Mouse (Mus musculus) thymus, postnatal 36 days (tissue): Measurements from ENCODE around the gene Hs3st4.

ENCODE experiments used
- DNase-seq, 2 experiments: peaks; one replicate each; pipeline ENCODE4 v3.0.0; 2022; ENCODE audit warnings: mixed read lengths in 2 of 2

Gene Hs3st4

DNA sequence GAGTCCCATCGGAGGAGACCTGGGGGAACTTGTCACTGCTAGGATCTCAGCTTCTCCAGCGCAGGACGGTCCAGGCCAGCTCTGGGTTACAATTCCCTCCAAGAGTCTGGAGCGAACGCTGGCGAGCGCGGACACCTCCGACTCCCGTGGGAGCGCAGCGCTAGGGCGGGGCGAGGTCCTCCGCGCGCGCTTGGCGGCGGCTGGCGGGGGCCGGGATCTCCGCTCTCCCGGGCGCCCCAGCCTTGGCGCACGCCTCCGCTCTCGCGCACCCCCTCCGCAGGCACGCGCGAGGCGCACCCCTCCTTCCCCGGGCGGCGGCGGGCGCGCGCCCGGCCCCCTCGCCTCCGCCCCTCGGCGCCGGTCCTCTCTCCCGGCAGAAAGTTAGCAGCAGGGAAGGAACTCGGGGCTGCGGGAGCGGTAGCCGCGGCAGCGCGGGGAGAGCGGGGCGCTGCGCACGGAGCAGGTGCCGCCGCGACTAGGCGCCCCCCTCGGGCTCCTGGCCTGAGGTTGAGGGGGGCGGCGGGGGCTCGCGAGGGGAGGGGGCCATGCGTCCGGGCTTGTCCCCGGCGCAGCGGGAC is at the start of gene Hs3st4:
Gene Hs3st4 (plus strand): TSS at position 409 of the 578 bp plus-strand sequence.
- peak in 1 of 2 experiments; percentile 3 for DNase-seq

DNA sequence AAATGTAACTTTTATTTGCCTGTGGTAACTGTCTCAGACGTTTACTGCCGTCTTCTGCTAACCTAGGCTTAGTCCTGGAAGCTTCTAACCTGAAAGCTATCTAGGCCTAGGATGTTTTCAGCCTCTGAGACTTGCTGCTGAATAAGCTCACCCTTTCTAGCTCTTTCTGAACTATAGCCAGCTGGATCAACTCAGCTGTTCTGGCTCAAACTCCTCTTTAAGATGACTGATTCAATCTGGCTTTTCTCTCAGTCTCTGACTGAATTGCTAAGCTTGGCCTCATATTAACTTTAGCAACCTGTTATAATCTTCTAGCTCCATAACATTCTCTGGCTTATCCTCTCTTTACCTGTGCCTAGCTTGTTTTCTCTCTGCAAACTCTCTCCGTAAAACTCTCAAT is 35.8 kb upstream of the Hs3st4 start:
- no peak for DNase-seq

DNA sequence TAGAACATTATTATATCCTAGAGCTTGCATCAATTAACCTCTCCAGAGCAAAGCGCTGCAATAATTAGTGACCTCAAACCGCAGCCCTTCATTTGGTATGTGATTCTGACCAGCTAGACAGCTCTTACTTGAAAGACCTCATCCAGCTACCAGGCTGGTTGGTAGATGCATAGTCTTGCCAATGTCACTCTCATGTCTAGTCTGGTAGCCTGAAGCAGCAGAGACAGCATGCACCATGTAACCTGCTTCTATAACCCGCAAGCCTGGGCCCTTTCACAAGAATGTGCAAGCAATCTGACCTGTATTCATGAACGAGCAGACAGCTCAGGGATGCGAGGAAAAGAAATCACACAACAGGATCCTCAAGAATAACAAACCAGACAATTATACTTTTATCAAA is 19.6 kb upstream of the Hs3st4 start:
- DNase-seq, result no peak

DNA sequence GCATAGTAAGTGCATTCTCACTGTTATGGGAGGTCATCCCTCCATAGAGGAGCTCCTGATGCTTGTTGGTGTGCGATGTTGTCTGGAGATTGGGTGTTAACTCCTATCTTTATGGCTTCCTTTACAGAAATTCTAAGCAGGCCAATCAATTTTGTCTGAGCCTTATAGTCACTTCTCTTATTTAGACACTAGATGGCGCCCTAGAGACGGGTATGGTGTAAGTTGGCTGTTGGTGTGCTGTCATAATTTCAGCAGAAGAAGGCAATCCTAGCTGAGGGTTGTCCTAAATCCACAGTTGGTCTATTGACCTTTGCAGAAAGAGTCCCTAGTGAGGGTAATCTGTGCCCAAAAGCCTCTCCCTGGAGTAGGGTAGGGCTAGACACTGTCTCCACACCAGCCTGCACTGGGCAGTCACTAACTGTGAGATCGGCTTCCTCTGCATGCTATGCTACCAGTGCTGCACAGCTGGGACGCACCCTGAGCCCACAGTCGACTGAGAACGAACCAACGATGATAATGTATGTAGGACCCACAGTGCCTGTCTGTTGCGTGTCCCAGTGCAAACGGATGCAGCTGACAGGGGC is 18.0 kb upstream of the Hs3st4 start:
- DNase-seq, result no peak

DNA sequence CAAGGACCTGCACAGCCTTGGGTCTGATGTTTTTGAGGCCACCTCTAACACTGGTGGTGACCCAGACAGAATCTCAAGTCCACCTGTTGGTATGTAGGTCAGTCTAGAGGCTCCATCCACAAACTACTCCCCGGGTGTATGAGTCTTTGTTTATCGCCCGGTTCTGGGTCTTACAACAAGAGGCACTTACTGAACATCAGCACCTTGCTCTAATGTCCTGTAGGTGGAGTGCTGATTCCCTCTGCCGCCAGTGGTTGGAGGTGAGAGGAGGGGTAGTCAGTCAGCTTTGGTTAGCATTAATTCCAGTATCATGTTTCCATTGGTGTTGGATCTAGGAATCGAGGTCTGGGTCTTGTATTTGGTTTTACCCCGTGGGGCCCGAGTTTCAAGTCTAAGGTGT is 17.2 kb upstream of the Hs3st4 start:
- DNase-seq, result no peak

GRCm38 (mm10) chr7:123975441-123975840 is 7.2 kb upstream of the Hs3st4 start:
- no peak for DNase-seq

DNA sequence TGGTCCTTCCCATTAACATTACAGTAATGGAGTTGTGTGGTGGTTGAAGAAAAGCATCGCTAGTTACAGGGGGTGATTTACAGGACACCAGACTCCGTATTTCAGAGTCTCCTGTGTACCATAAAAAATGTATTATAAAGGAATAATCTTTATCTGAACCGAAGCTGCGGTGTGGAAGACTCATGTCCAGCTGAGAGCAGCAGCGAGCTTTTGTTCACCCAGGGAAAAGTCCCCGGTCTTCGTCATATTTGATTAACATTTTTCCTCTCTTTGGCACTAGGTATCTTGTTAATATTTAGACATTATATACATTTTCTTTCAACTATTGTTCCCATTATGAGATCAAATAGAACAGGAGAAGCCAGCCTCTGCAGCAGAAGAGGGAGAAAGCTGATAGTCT is 1.2 kb upstream of the Hs3st4 start:
- DNase-seq, result no peak

- no peak for DNase-seq
These were observed 659 bp upstream of the Hs3st4 start for GRCm38 (mm10) chr7:123982010-123982409.

- DNase-seq, result peak in 1 of 2 experiments; percentile 5
These were observed 743 bp downstream of the Hs3st4 start for GRCm38 (mm10) chr7:123983177-123984046.

- no peak for DNase-seq
These were observed 9.5 kb downstream of the Hs3st4 start for GRCm38 (mm10) chr7:123992121-123992520.

DNA sequence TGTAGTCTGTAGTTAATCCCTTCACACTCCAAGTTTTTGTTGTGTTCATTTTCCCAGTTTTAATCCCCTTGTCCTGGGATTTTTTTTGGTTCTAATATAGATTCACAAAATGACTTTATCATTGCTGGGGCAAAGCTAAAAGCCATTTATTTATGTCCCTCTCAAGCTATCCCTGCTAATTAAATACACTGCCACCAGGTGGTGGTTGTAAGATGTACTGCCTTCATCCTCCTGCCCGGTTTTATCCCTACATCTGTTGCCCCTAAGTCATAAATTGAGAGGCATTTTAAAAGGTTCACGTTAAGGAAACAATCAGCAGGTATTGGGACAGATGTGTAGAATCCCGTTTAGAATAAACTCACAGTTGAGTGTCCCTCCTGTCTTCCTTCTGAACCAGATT is 14.6 kb downstream of the Hs3st4 start:
- no peak for DNase-seq

DNA sequence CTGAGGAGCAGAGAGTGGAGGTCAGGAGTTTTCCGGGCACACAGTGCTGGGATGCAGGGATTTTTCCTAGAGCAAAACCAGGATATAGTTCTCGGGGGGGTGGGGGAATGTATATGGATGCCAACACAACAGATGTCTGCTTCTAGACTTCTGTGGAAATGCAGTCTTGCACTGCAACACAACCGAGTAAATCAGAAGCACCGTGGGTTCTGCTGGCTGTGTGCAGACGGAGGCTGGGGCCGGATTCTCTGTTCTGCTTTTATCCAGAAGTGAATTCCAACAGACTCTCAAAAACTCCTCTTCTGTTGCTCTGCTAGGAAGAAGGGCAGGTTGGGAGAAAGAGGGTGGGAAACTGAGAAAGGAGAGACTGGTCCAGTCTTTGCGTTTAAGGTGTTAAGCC is 15.9 kb downstream of the Hs3st4 start:
- DNase-seq, result no peak

- no peak for DNase-seq
These were observed 44.2 kb downstream of the Hs3st4 start for GRCm38 (mm10) chr7:124026908-124027307.

GRCm38 (mm10) chr7:124032236-124032635 is 49.6 kb downstream of the Hs3st4 start:
- no peak for DNase-seq

- DNase-seq, result no peak
These were observed 50.7 kb downstream of the Hs3st4 start for GRCm38 (mm10) chr7:124033332-124033731.

DNA sequence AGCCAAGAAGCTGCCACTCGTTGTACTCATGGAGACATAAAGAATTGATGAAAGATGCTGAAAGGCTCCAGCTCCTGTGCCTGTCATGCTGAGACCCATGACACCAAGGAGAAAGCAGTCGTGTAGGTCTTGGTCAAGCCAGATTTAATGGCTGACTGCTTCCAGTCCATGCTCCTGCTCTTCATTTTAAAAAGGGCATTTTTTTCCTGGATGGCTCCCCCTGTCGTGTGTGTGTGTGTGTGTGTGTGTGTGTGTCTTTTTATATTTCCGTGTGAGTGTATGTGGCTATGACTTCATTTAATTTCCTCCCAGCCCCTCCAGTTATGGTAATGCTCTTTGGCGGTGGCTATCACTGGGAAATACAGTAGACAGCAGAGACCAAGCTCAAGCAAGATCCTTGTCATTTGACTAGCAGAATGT is 54.6 kb downstream of the Hs3st4 start:
- no peak for DNase-seq

GRCm38 (mm10) chr7:124039142-124039541 is 56.5 kb downstream of the Hs3st4 start:
- no peak for DNase-seq

- no peak for DNase-seq
These were observed 64.7 kb downstream of the Hs3st4 start for GRCm38 (mm10) chr7:124047382-124047781.

DNA sequence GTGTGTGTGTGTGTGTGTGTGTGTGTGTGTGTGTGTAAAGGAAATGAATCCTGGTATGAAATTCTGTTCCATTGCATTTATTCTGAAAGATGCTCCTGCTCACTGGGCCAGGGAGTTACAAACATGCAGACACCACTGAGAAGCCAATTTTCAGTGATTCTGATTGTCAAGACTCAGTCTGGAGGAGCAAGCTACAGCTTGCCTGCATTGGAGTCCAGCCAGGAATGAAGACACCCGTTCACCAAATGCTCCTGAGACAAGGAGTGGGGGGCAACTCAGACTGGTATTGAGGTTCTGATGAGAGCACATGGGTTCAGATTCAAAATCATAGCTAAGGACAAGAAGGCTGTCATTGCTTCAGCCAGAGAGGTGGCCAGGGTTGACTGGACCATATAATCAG is 66.3 kb downstream of the Hs3st4 start:
- DNase-seq, result no peak

DNA sequence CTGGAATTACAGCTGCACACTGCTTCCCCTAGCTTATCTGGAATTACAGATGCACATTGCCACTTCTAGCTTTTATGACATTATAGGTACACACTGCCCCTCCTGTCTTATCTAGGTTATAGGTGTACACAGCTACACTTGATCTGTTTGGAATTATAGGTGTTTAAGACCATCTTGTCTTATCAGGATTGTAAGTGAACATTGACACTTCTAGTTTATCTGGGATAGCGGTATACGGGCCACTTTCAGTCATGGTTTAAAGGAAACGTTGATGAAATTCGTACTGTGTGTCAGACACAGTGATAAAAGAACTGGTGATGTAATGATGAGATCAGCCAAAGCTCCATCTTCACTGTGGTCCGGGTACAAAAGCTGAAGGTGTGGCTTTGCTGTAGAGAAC is 67.8 kb downstream of the Hs3st4 start:
- no peak for DNase-seq

DNA sequence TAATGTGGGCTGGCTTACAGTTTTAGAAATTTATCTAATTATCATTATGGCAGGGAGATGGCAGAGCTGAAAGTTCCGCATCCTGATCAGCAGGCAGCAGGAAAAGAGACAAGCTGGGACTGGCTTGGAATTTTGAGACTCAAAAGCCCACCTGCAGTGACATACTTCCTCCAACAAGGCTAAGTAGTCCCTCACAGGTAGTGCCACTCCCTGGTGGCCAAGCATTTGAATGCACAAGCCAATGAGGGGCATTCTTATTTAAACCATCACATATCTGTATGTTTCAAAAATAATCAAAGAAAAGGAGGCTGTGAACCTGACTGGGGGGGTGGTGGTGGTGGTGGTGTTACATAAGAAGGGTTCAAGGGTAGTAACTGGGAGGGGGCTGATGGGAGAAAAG is 101.1 kb downstream of the Hs3st4 start:
- DNase-seq, result no peak

DNA sequence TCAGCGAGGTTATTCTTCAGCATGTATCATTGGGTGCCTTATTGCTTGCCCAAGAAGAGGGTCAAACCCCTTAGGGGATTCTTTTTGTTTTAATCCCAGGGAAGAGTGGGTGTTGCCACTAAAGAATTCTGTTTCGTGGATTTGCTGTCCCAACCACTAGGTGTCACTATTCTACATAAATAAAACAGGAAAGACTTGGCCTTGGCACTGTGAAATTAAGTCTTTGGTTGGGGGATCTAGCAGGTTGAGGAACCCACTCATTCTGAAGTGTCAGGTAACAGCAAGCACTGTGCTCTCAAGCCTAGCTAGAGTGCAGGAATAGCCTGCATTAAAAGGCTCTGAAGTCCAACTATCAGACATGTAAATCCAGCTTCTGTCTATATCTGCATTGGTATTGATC is 146.3 kb downstream of the Hs3st4 start:
- no peak for DNase-seq

DNA sequence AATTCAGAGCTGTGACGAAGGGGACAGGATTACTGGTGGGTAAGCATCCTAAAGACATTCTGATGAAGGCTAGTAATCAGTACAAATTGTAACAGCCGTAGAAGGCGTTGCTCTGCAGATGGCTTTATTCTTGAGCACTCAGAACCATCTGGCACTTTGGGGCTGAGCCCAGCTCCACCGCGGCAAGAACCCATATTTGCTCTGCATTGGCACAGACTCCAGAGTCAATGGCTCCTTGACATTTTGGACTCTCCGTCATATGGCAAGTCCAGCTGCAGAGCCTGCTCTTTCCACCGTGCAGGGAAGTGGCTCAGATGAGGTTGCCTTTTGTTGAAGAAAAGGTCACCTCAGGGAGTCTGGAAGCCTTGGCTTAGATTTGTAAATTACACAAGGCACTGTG is 148.6 kb downstream of the Hs3st4 start:
- no peak for DNase-seq

DNA sequence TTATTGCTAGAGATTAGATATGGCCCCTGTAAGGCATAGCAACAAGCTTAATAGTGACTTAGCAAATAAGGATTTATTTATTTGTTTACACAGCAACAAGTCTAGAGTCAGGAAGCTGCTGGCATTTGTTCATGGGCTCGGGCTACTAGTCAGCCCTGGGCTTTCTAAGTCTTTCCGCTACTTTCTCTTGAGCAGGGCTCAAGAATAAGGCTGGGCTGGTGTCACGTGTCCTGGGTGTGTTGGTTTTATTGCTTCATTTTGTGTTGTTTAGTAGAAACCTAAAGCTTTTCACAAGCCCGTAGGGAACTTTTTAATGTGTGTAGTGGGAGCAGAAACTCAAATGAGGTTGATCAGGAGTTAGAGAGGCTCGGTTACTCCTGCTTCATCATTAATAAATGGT is 153.5 kb downstream of the Hs3st4 start:
- DNase-seq, result no peak
